In the genomic region with DNA sequence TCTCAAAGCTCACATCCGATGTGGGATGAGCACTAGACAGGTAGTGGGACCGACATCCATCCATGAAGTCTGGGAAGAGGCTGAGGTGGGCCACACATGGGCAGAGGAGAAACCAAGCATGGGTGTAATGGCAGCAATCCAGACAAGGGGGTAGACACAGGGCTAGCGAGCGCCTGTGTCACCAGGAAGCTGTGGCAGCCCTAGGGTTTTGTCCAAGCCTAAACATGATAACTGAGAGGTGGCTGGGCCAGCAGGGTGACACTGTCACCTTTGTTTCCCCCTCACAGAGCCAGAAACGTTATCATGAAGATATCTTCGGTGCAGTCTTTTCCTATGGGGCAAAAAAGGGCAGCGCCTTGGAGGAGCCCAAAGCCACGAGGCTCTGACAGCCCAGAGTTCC, we compare ENCODE assay signal across 27 mouse cellular contexts. TPM values are rescaled to one million over a fixed set of nuclear protein-coding genes. Genes with fewer than 3 reads are reported as not detected.
"Had no signal": no experiment of that assay in that cellular context is flagged by ENCODE, and none has a peak within 500 bp of the region (broad histone marks: within the 10 kb centered on the region; RNA-seq: fewer than 3 reads in every experiment).

No protein-coding gene starts in this region.

- H3K36me3 ChIP-seq: heart, embryonic 12.5 days; heart, embryonic 13.5 days; heart, embryonic 15.5 days; hindbrain, embryonic 10.5 days; hindbrain, embryonic 12.5 days; hindbrain, embryonic 13.5 days; hindbrain, embryonic 15.5 days; intestine, embryonic 15.5 days; kidney, embryonic 15.5 days had no signal

- H3K27me3 ChIP-seq: hindbrain, embryonic 15.5 days; intestine, embryonic 15.5 days had no signal

- DNase-seq: kidney, adult 11 months; kidney, adult 18-20 months; kidney, adult 2 months; kidney, adult 8-10 months; kidney, adult 9 months; layer of hippocampus, adult 9-11 months; layer of hippocampus, postnatal 36 days had no signal

- H3K9me3 ChIP-seq: heart, embryonic 10.5 days; heart, embryonic 12.5 days; heart, embryonic 13.5 days; heart, embryonic 15.5 days; hindbrain, embryonic 10.5 days; hindbrain, embryonic 12.5 days; hindbrain, embryonic 13.5 days; hindbrain, embryonic 15.5 days; intestine, embryonic 15.5 days; kidney, embryonic 15.5 days had no signal

- H3K27ac ChIP-seq: heart, embryonic 10.5 days; heart, embryonic 13.5 days; heart, embryonic 15.5 days; hindbrain, embryonic 10.5 days; hindbrain, embryonic 12.5 days; hindbrain, embryonic 13.5 days; hindbrain, embryonic 14.5 days; hindbrain, embryonic 15.5 days; hindbrain, postnatal 0 days; intestine, embryonic 15.5 days; kidney, embryonic 15.5 days; kidney, postnatal 0 days; layer of hippocampus, adult 2 months had no signal

- H3K4me3 ChIP-seq: heart, embryonic 10.5 days; heart, embryonic 12.5 days; heart, embryonic 13.5 days; heart, embryonic 15.5 days; hindbrain, embryonic 10.5 days; hindbrain, embryonic 12.5 days; hindbrain, embryonic 13.5 days; hindbrain, embryonic 15.5 days; intestine, embryonic 15.5 days; kidney, embryonic 15.5 days; layer of hippocampus, adult 2 months had no signal

- H3K4me2 ChIP-seq: heart, embryonic 11.5 days; heart, embryonic 12.5 days; heart, embryonic 13.5 days; heart, embryonic 15.5 days; hindbrain, embryonic 12.5 days; hindbrain, embryonic 13.5 days; hindbrain, embryonic 14.5 days; hindbrain, embryonic 15.5 days; intestine, embryonic 15.5 days; kidney, embryonic 15.5 days had no signal

- H3K9ac ChIP-seq: heart, embryonic 12.5 days; heart, embryonic 13.5 days; heart, embryonic 15.5 days; hindbrain, embryonic 12.5 days; hindbrain, embryonic 13.5 days; hindbrain, embryonic 14.5 days; hindbrain, embryonic 15.5 days; intestine, embryonic 15.5 days; kidney, embryonic 15.5 days had no signal

- ATAC-seq: hindbrain, embryonic 16.5 days; hindbrain, postnatal 0 days; inflammation-experienced regulatory T-cells, adult 6 months; intestine, embryonic 15.5 days; intestine, embryonic 16.5 days; intestine, postnatal 0 days had no signal

- H3K4me1 ChIP-seq: heart, embryonic 12.5 days; heart, embryonic 15.5 days; hindbrain, embryonic 10.5 days; hindbrain, embryonic 12.5 days; hindbrain, embryonic 13.5 days; hindbrain, embryonic 15.5 days; intestine, embryonic 15.5 days; kidney, embryonic 15.5 days had no signal

RNA-seq across cellular contexts. Expression of a gene that starts 38.8 kb away (rescaled TPM):
- total RNA-seq: hematopoietic stem cell, adult 5-6 weeks had no signal
- polyA plus RNA-seq: inflammation-experienced regulatory T-cells, adult 6 months had no signal
